Mouse (Mus musculus) erythroblast, embryonic 14.5 days (primary cell): Measurements from ENCODE around the gene Phldb1. TPM values are rescaled to one million over a fixed set of nuclear protein-coding genes. Genes with fewer than 3 reads are reported as not detected.

Experiments used
- H3K27me3 ChIP-seq: 2 replicates; pipeline ENCODE4 v1.6.1; 2012; ENCODE audit warnings: inconsistent platforms; ENCODE audit not compliant: control insufficient read depth
- H3K36me3 ChIP-seq: 2 replicates; pipeline ENCODE4 v1.6.1; 2012; ENCODE audit warnings: mild to moderate bottlenecking, inconsistent platforms; ENCODE audit not compliant: control insufficient read depth
- H3K4me1 ChIP-seq: 2 replicates; pipeline ENCODE4 v1.6.1; 2012; ENCODE audit warnings: inconsistent platforms; ENCODE audit not compliant: control insufficient read depth
- H3K4me3 ChIP-seq: replicated peaks from 2 replicates; pipeline ENCODE3; 2012; ENCODE audit warnings: moderate library complexity, mild to moderate bottlenecking, inconsistent platforms
- H3K9me3 ChIP-seq: 2 replicates; pipeline ENCODE4 v1.6.1; 2012; ENCODE audit warnings: low read length, inconsistent platforms, mixed read lengths; ENCODE audit not compliant: control insufficient read depth
- GATA1 ChIP-seq: IDR thresholded peaks from 2 replicates; pipeline ENCODE4 v1.6.1; 2012; ENCODE audit warnings: low read length, inconsistent platforms, mixed read lengths
- TAL1 ChIP-seq: IDR thresholded peaks from 3 replicates; pipeline ENCODE4 v1.6.1; 2012; ENCODE audit warnings: low read length, inconsistent platforms, mixed read lengths
- polyA plus RNA-seq: library from polyadenylated mRNA; stranded (reverse); fragments of >175 nt; gene quantifications from 2 replicates; pipeline ENCODE4 v1.2.3, GENCODE M21; 2012

Phldb1 gene
- polyA plus RNA-seq, 1 experiment: 0.15 TPM

- peaks cover 27% of the 10 kb centered on the region for H3K27me3 ChIP-seq
- no peaks in the 10 kb centered on the region for H3K9me3 ChIP-seq
- no peaks in the 10 kb centered on the region for H3K36me3 ChIP-seq
- peaks cover 35% of the 10 kb centered on the region for H3K4me1 ChIP-seq
- TF ChIP-seq GATA1: no peak
- TF ChIP-seq TAL1: no peak
- peak overlapping the region; percentile 59 for H3K4me3 ChIP-seq
These were observed 13.7 kb downstream of the Phldb1 start for GRCm38 (mm10) chr9:44721154-44721876.

DNA sequence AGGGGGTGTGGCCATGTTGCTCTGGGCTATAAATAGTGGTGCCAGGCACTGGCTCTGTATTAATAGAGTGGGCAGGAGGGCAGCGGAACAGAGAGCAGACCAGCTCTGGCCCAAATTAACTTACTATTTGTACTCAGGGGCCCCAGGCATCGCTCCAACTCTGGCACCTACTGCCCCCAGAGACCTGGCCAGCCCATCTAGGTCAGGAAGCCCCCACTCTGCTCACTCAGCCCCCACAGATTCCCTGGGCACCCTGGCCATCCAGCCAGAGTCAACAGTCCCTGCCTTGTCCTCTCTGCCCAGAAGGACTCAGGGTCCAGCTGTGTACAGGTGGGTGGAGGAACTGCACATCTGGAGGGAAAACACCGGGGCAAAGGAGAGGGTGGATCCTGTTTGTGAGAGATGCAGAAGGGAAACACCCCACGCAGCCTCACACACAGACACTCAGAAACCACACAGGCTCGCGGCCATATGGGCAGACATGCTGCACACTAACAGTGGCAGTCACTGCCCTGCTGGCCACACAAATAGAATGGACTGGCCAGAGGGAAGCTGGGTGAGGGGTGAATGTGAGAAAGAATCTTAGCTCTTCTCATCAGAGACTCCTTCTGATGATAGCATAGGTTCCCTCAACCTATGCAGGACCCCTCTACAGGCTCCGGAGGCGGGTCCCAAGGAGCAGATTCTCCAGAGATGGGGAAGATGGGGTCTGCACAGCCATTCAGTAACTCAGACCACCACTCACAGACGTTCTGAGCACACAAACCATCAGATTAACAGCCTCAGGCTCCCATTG is 14.4 kb downstream of the Phldb1 start:
- Histone ChIP-seq H3K36me3 (no peaks in the 10 kb centered on the region; the same call in 1 of the 2 replicates), H3K9me3 (no peaks in the 10 kb centered on the region), H3K27me3 (peaks cover 27% of the 10 kb centered on the region), H3K4me1 (peaks cover 35% of the 10 kb centered on the region), H3K4me3 (peak overlapping the region; percentile 59)
- TF ChIP-seq TAL1 (no peak), GATA1 (no peak)

DNA sequence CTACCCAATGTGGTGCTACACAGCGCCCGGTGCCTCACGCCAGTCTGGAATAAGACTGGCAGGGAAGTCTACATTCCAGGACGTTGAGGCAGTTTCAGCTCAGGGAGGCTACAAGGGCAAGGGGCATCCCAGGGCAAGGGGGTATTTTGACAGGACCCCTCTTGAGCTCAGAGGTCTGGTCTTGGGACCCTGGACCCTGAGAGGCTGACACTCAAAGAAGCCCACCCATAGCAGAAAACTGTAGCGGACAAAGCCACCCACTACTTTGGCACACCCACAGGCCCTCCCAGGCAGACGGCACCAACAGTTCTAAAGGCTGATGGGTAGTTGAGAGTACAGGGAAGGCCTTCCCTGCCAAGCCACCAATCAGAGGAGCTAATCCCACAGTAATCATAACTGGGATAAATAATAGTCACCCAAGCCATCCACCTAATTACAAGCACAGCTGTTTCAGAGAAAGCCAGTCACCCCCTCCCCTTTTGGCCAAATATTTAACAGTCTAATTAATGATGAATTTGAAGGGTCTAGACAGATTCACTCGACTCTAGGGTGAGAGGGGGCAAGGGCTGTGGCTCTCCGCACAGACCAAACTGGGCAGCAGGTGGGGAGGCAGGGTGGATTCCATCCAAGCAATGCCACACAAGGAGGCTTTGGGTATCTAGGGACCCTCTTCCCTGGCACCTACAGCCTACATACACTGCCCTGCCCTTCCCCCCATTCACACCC is 15.2 kb downstream of the Phldb1 start:
- no peaks in the 10 kb centered on the region; the same call in 1 of the 2 replicates for H3K36me3 ChIP-seq
- H3K4me1 ChIP-seq: peaks cover 35% of the 10 kb centered on the region
- TF ChIP-seq GATA1: no peak
- TF ChIP-seq TAL1: no peak
- H3K27me3 ChIP-seq: peaks cover 27% of the 10 kb centered on the region
- no peak overlapping the region for H3K4me3 ChIP-seq
- H3K9me3 ChIP-seq: no peaks in the 10 kb centered on the region

DNA sequence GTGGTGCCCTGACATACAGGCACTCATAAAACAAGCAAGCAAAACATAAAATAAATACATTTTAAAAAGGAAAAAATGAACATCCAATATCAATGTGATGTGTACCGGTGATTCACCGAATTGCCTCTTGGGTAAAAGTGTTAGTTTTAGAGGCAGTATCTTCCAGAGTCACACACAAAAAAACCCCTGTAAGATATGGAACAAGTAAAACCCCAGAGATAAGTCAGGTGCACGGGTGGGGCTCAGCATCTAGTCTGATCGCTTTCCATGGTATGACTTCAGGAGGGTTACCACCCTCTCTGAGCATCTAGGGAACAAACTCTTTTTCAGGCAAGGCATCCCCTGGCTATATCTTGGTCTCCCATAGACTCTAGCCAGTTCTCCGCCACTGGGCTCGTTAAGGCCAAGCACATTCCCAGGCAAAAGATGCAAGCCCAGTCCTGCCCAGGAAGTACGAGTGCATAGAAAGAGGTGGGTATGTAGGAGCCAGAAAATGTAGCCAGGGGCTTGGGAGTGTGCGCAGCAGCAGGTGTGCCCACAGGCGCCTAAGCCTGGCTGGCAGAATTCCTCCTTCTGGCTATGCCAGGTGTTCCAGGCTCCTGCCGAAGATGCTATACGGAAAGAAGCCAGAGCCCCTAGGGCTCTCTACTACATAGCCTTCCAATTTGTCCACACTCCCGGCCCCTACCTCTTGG is 15.9 kb downstream of the Phldb1 start:
- Histone ChIP-seq H3K9me3 (no peaks in the 10 kb centered on the region), H3K4me3 (no peak overlapping the region), H3K4me1 (peaks cover 35% of the 10 kb centered on the region), H3K27me3 (peaks cover 27% of the 10 kb centered on the region), H3K36me3 (no peaks in the 10 kb centered on the region; the same call in 1 of the 2 replicates)
- TF ChIP-seq GATA1 (no peak), TAL1 (no peak)

GRCm38 (mm10) chr9:44717822-44718242 is 17.2 kb downstream of the Phldb1 start:
- no peak overlapping the region for H3K4me3 ChIP-seq
- H3K27me3 ChIP-seq: peaks cover 23% of the 10 kb centered on the region
- no peaks in the 10 kb centered on the region for H3K9me3 ChIP-seq
- H3K4me1 ChIP-seq: peaks cover 45% of the 10 kb centered on the region
- TF ChIP-seq GATA1: no peak
- TF ChIP-seq TAL1: no peak
- no peaks in the 10 kb centered on the region; the same call in 1 of the 2 replicates for H3K36me3 ChIP-seq

- peaks cover 51% of the 10 kb centered on the region for H3K4me1 ChIP-seq
- peaks cover 22% of the 10 kb centered on the region for H3K27me3 ChIP-seq
- no peaks in the 10 kb centered on the region; the same call in 1 of the 2 replicates for H3K36me3 ChIP-seq
- H3K9me3 ChIP-seq: no peaks in the 10 kb centered on the region
- TF ChIP-seq GATA1 (no peak), TAL1 (no peak)
- no peak overlapping the region for H3K4me3 ChIP-seq
These were observed 17.8 kb downstream of the Phldb1 start for GRCm38 (mm10) chr9:44716997-44717821.

GRCm38 (mm10) chr9:44715705-44716362 is 19.2 kb downstream of the Phldb1 start:
- Histone ChIP-seq H3K36me3 (no peaks in the 10 kb centered on the region; the same call in 1 of the 2 replicates), H3K4me1 (peaks cover 46% of the 10 kb centered on the region), H3K27me3 (peaks cover 9% of the 10 kb centered on the region), H3K9me3 (no peaks in the 10 kb centered on the region), H3K4me3 (no peak overlapping the region)
- no peak for TF ChIP-seq TAL1
- TF ChIP-seq GATA1: no peak
